Mouse (Mus musculus) CH12.LX (cell line): ENCODE results near the gene Rasal3. TPM values are rescaled to one million over a fixed set of nuclear protein-coding genes. Genes with fewer than 3 reads are reported as not detected.

Experiments
- DNase-seq: peaks from one replicate; pipeline ENCODE4 v3.0.0-alpha.2; 2013; ENCODE audit errors: extremely low read depth
- H3K27ac ChIP-seq: 2 replicates; pipeline ENCODE4 v1.5.1; 2012; ENCODE audit warnings: low read depth, mild to moderate bottlenecking, control low read depth, moderate library complexity; ENCODE audit not compliant: insufficient read depth
- H3K27me3 ChIP-seq: replicated peaks from 2 replicates; pipeline ENCODE3; 2012; ENCODE audit warnings: inconsistent platforms
- H3K36me3 ChIP-seq, 2 experiments: replicated peaks in 1 of 2; 2 replicates each; pipeline versions ENCODE3 to v1.6.1; 2012; ENCODE audit warnings: inconsistent platforms in 1 of 2, low read length in 1 of 2, mild to moderate bottlenecking in 1 of 2, mixed read lengths in 1 of 2, moderate library complexity in 1 of 2; ENCODE audit not compliant: control insufficient read depth in 1 of 2, insufficient read depth in 1 of 2
- H3K4me1 ChIP-seq, 2 experiments: 2 replicates each; pipeline ENCODE4 v1.6.1; 2012; ENCODE audit warnings: inconsistent platforms in 1 of 2, moderate library complexity in 1 of 2; ENCODE audit not compliant: insufficient read depth in 2 of 2, control insufficient read depth in 1 of 2
- H3K4me2 ChIP-seq: 2 replicates; pipeline ENCODE4 v1.6.1; 2012; ENCODE audit warnings: low read depth, mild to moderate bottlenecking, control low read depth; ENCODE audit not compliant: poor library complexity, insufficient read depth, severe bottlenecking
- H3K4me3 ChIP-seq, 3 experiments: fragments of 150-350 bp in 1 of 3; sonication (generic) in 1 of 3; replicated peaks in 1 of 3; 2 replicates each; pipeline versions ENCODE3 to v1.5.1; 2011 to 2012; ENCODE audit warnings: low read depth in 2 of 3, low read length in 2 of 3, mild to moderate bottlenecking in 2 of 3, moderate library complexity in 2 of 3, control low read depth in 1 of 3, improper control_type of control experiment in 1 of 3, inconsistent platforms in 1 of 3, mixed read lengths in 1 of 3; ENCODE audit not compliant: poor library complexity in 1 of 3
- H3K79me2 ChIP-seq: replicated peaks from 2 replicates; pipeline ENCODE4 v1.6.1; 2012; ENCODE audit warnings: mild to moderate bottlenecking, moderate library complexity; ENCODE audit not compliant: control insufficient read depth, poor library complexity, insufficient read depth, severe bottlenecking; ENCODE audit errors: extremely low read depth
- H3K9ac ChIP-seq: 2 replicates; pipeline ENCODE4 v1.6.1; 2012; ENCODE audit warnings: low read depth, mild to moderate bottlenecking, control low read depth, moderate library complexity; ENCODE audit not compliant: insufficient read depth
- H3K9me3 ChIP-seq: replicated peaks from 2 replicates; pipeline ENCODE3; 2012; ENCODE audit warnings: low read length, inconsistent platforms, mixed read lengths
- BHLHE40 ChIP-seq: IDR thresholded peaks from 2 replicates; pipeline ENCODE4 v1.6.1; 2011; ENCODE audit warnings: mild to moderate bottlenecking, low read depth, low read length, improper control_type of control experiment
- CHD1 ChIP-seq: IDR thresholded peaks from 2 replicates; pipeline ENCODE4 v1.6.1; 2012; ENCODE audit warnings: low read depth, low read length, improper control_type of control experiment, inconsistent platforms
- CHD2 ChIP-seq: IDR thresholded peaks from 2 replicates; pipeline ENCODE4 v1.6.1; 2011; ENCODE audit warnings: low read length, improper control_type of control experiment
- CTCF ChIP-seq, 2 experiments: IDR thresholded peaks in 1 of 2; conservative IDR thresholded peaks in 1 of 2; 2 replicates each; pipeline ENCODE4 v1.5.1; 2011 to 2012; ENCODE audit warnings: low read depth in 2 of 2, low read length in 2 of 2, improper control_type of control experiment in 1 of 2, inconsistent platforms in 1 of 2, mild to moderate bottlenecking in 1 of 2, moderate library complexity in 1 of 2
- E2F4 ChIP-seq: IDR thresholded peaks from 2 replicates; pipeline ENCODE4 v1.6.1; 2011; ENCODE audit warnings: low read depth, low read length, improper control_type of control experiment; ENCODE audit not compliant: insufficient replicate concordance
- ELF1 ChIP-seq: IDR thresholded peaks from 2 replicates; pipeline ENCODE4 v1.6.1; 2014; ENCODE audit warnings: low read depth, mild to moderate bottlenecking, inconsistent platforms, low read length, improper control_type of control experiment
- EP300 ChIP-seq: IDR thresholded peaks from 2 replicates; pipeline ENCODE4 v1.6.1; 2011; ENCODE audit warnings: low read length, improper control_type of control experiment
- ETS1 ChIP-seq: conservative IDR thresholded peaks from 2 replicates; pipeline ENCODE4 v1.6.1; 2012; ENCODE audit warnings: low read depth, mild to moderate bottlenecking, inconsistent platforms, low read length, improper control_type of control experiment, moderate library complexity
- GABPA ChIP-seq: IDR thresholded peaks from 2 replicates; pipeline ENCODE4 v1.6.1; 2012; ENCODE audit warnings: low read depth, low read length, improper control_type of control experiment, inconsistent platforms; ENCODE audit not compliant: insufficient replicate concordance
- HCFC1 ChIP-seq: IDR thresholded peaks from 2 replicates; pipeline ENCODE4 v1.6.1; 2012; ENCODE audit warnings: low read depth, mild to moderate bottlenecking, inconsistent platforms, low read length, improper control_type of control experiment
- IRF4 ChIP-seq: IDR thresholded peaks from 2 replicates; pipeline ENCODE4 v1.6.1; 2014; ENCODE audit warnings: low read depth, mild to moderate bottlenecking, inconsistent platforms, low read length, improper control_type of control experiment
- JUN ChIP-seq: IDR thresholded peaks from 2 replicates; pipeline ENCODE4 v1.6.1; 2011; ENCODE audit warnings: low read depth, mild to moderate bottlenecking, low read length, improper control_type of control experiment, moderate library complexity; ENCODE audit not compliant: insufficient read depth
- JUND ChIP-seq: conservative IDR thresholded peaks from 2 replicates; pipeline ENCODE4 v1.6.1; 2011; ENCODE audit warnings: low read depth, low read length, improper control_type of control experiment
- KAT2A ChIP-seq: IDR thresholded peaks from 2 replicates; pipeline ENCODE4 v1.6.1; 2012; ENCODE audit warnings: low read length, improper control_type of control experiment, inconsistent platforms; ENCODE audit not compliant: insufficient replicate concordance
- MAFK ChIP-seq: IDR thresholded peaks from 2 replicates; pipeline ENCODE4 v1.6.1; 2011; ENCODE audit warnings: low read length, improper control_type of control experiment; ENCODE audit not compliant: insufficient replicate concordance
- MAX ChIP-seq: IDR thresholded peaks from 2 replicates; pipeline ENCODE4 v1.6.1; 2011; ENCODE audit warnings: low read length, improper control_type of control experiment
- MAZ ChIP-seq: IDR thresholded peaks from 2 replicates; pipeline ENCODE4 v1.6.1; 2012; ENCODE audit warnings: low read depth, mild to moderate bottlenecking, inconsistent platforms, low read length, improper control_type of control experiment, moderate library complexity
- MEF2A ChIP-seq: IDR thresholded peaks from 2 replicates; pipeline ENCODE4 v1.6.1; 2014; ENCODE audit warnings: low read depth, mild to moderate bottlenecking, inconsistent platforms, low read length, improper control_type of control experiment, borderline replicate concordance
- MXI1 ChIP-seq: IDR thresholded peaks from 2 replicates; pipeline ENCODE4 v1.6.1; 2011; ENCODE audit warnings: mild to moderate bottlenecking, low read depth, low read length, improper control_type of control experiment
- MYC ChIP-seq: IDR thresholded peaks from 2 replicates; pipeline ENCODE4 v1.6.1; 2011; ENCODE audit warnings: low read depth, mild to moderate bottlenecking, improper control_type of control experiment, low read length
- NELFE ChIP-seq: IDR thresholded peaks from 2 replicates; pipeline ENCODE4 v1.6.1; 2011; ENCODE audit warnings: low read depth, low read length, improper control_type of control experiment
- NRF1 ChIP-seq: IDR thresholded peaks from 2 replicates; pipeline ENCODE4 v1.6.1; 2014; ENCODE audit warnings: low read depth, mild to moderate bottlenecking, inconsistent platforms, low read length, improper control_type of control experiment, moderate library complexity
- PAX5 ChIP-seq: IDR thresholded peaks from 2 replicates; pipeline ENCODE4 v1.6.1; 2012; ENCODE audit warnings: low read length, inconsistent platforms, mixed read lengths
- POLR2A ChIP-seq: IDR thresholded peaks from 2 replicates; pipeline ENCODE4 v1.6.1; 2011; ENCODE audit warnings: low read depth, mild to moderate bottlenecking, improper control_type of control experiment, low read length
- POLR2AphosphoS2 ChIP-seq: IDR thresholded peaks from 2 replicates; pipeline ENCODE4 v1.6.1; 2011; ENCODE audit warnings: low read depth, low read length, improper control_type of control experiment
- RAD21 ChIP-seq: IDR thresholded peaks from 2 replicates; pipeline ENCODE4 v1.6.1; 2011; ENCODE audit warnings: low read depth, mild to moderate bottlenecking, low read length, improper control_type of control experiment, moderate library complexity
- RCOR1 ChIP-seq: conservative IDR thresholded peaks from 2 replicates; pipeline ENCODE4 v1.6.1; 2012; ENCODE audit warnings: low read depth, mild to moderate bottlenecking, inconsistent platforms, low read length, improper control_type of control experiment
- SIN3A ChIP-seq: IDR thresholded peaks from 2 replicates; pipeline ENCODE4 v1.6.1; 2012; ENCODE audit warnings: low read length, improper control_type of control experiment, inconsistent platforms
- SMC3 ChIP-seq: IDR thresholded peaks from 2 replicates; pipeline ENCODE4 v1.6.1; 2011; ENCODE audit warnings: low read depth, low read length, improper control_type of control experiment
- TBP ChIP-seq: conservative IDR thresholded peaks from 2 replicates; pipeline ENCODE4 v1.6.1; 2011; ENCODE audit warnings: low read depth, low read length, improper control_type of control experiment
- TCF12 ChIP-seq: IDR thresholded peaks from 2 replicates; pipeline ENCODE4 v1.6.1; 2014; ENCODE audit warnings: low read depth, mild to moderate bottlenecking, inconsistent platforms, low read length, improper control_type of control experiment
- UBTF ChIP-seq: IDR thresholded peaks from 2 replicates; pipeline ENCODE4 v1.6.1; 2012; ENCODE audit warnings: low read depth, mild to moderate bottlenecking, inconsistent platforms, low read length, improper control_type of control experiment, moderate library complexity
- USF1 ChIP-seq: IDR thresholded peaks from 2 replicates; pipeline ENCODE4 v1.6.1; 2014; ENCODE audit warnings: low read depth, mild to moderate bottlenecking, inconsistent platforms, low read length, improper control_type of control experiment
- USF2 ChIP-seq: conservative IDR thresholded peaks from 2 replicates; pipeline ENCODE4 v1.6.1; 2011; ENCODE audit warnings: low read depth, low read length, improper control_type of control experiment
- ZC3H11A ChIP-seq: IDR thresholded peaks from 2 replicates; pipeline ENCODE4 v1.6.1; 2012; ENCODE audit warnings: low read depth, mild to moderate bottlenecking, inconsistent platforms, low read length, improper control_type of control experiment
- ZKSCAN1 ChIP-seq: IDR thresholded peaks from 2 replicates; pipeline ENCODE4 v1.6.1; 2012; ENCODE audit warnings: low read depth, inconsistent platforms, low read length, improper control_type of control experiment, borderline replicate concordance
- ZMIZ1 ChIP-seq: IDR thresholded peaks from 2 replicates; pipeline ENCODE4 v1.6.1; 2012; ENCODE audit warnings: low read depth, mild to moderate bottlenecking, inconsistent platforms, low read length, improper control_type of control experiment
- ZNF384 ChIP-seq: IDR thresholded peaks from 2 replicates; pipeline ENCODE4 v1.6.1; 2012; ENCODE audit warnings: low read depth, low read length, improper control_type of control experiment, inconsistent platforms
- dilution Hi-C: fragments of 300-500 bp; cut with MboI; formaldehyde crosslinking; loops from 2 replicates; pipeline ENCODE4 v1.14.3; 2020; ENCODE audit warnings: low sequenced_read_pairs; ENCODE audit not compliant: extremely low pct_unique_long_range_greater_than_20kb, extremely low pct_ligation_motif_present
- in situ Hi-C: fragments of 300-500 bp; cut with MboI; formaldehyde crosslinking; loops from 3 replicates; pipeline ENCODE4 v1.14.3; 2019; ENCODE audit warnings: low sequenced_read_pairs, low pct_ligation_motif_present, low pct_unique_long_range_greater_than_20kb, mixed read lengths
- polyA plus RNA-seq: library from polyadenylated mRNA; unstranded; fragments of >175 nt; gene quantifications from 2 replicates; pipeline ENCODE4 v1.2.1, GENCODE M21; 2012; ENCODE audit warnings: low read depth; ENCODE audit not compliant: insufficient read length
- total RNA-seq, 2 experiments: library from RNA; depleted of rRNA; stranded (reverse); fragments of 300-350 nt in 1 of 2; fragments of >200 nt in 1 of 2; gene quantifications; 2 replicates each; pipeline ENCODE4 v1.2.3; 2012 to 2014

Rasal3 gene
- total and polyA plus RNA-seq, 3 experiments: 18.1 to 83.2 (median 27.5) TPM

DNA sequence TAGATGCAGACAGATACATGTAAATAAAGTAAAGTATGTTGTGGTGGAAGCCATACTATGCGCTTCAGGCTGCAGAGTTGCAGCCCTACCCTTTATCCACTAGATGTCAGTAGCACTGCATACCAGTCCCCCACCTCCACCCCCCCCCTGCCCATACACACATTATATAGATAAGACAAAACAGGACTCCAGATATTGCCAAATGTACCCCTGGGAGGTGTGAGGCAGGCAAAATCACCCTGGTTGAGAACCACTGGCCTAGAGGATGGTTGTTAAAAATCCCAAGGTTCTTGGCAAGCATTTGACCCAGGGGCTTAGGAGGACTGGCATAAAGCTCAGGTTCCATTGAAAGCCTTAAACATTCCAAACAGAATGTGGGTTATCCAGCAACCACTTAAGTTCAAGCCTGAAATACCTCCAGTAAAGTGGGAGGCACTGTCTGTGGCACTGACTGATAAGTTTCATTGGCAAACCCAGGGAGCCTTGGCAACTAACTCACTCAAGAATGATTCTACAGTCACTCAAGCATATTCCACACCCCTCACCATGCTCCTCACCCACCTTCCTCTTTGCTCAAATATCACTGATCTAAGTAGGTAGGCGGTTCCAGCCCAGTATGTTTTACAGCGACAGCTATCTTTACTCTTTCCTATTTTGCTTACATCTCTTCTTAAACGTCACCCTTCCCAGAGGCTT lies 54.2 kb downstream of the Rasal3 start:
- Histone ChIP-seq H3K27me3 (no peaks in the 10 kb centered on the region), H3K4me3 (peak overlapping the region; percentile 65 to 97 (median 86)), H3K4me1 (peaks cover 0 to 26% of the 10 kb centered on the region in 2 experiments; a peak in 2 of 4 replicates), H3K79me2 (peaks cover 36% of the 10 kb centered on the region), H3K36me3 (peaks cover 9 to 35% of the 10 kb centered on the region in 2 experiments), H3K9ac (peak overlapping the region; percentile 97), H3K4me2 (peak overlapping the region; percentile 94), H3K27ac (no peak overlapping the region), H3K9me3 (no peaks in the 10 kb centered on the region)
- DNase-seq: peak; percentile 54
- in situ Hi-C loops: no loop called here
- TF ChIP-seq HCFC1 (no peak), POLR2A (no peak), BHLHE40 (no peak), MYC (no peak), JUND (no peak), SIN3A (no peak), IRF4 (no peak), ZC3H11A (no peak), NRF1 (no peak), MEF2A (no peak), NELFE (no peak), KAT2A (no peak), CHD2 (no peak), ELF1 (no peak), MAFK (no peak), SMC3 (peak; percentile 81), RAD21 (peak; percentile 79), USF1 (no peak), MAX (no peak), POLR2AphosphoS2 (no peak), ZNF384 (no peak), MXI1 (no peak), USF2 (no peak), RCOR1 (no peak), CTCF (conservative IDR thresholded peaks at IDR 0.05 in 1 of 2, IDR thresholded peaks at IDR 0.05 in 1 of 2; ENCODE audit: low read depth in 2 of 2, low read length in 2 of 2) (peak; percentile 89 to 93), EP300 (no peak), CHD1 (no peak), MAZ (peak; percentile 75; the same call in 1 of the 2 replicates), GABPA (no peak), TBP (no peak), UBTF (no peak), ETS1 (no peak), ZKSCAN1 (peak; percentile 97), PAX5 (no peak), JUN (no peak), TCF12 (no peak), ZMIZ1 (no peak), E2F4 (no peak)
- dilution Hi-C loops: no loop called here
